Mouse (Mus musculus) 3T3-L1 (cell line): Measurements from ENCODE around the gene Flt4.
A peak's percentile ranks its signal among the peaks of the same experiment; 100 is the strongest.
"Not testable (repeated sequence)": the region's sequence is repeated elsewhere in the genome, so short reads cannot be mapped to it uniquely, and the experiment has no call there.

ENCODE experiments used
- DNase-seq: peaks from one replicate; pipeline ENCODE4 v3.0.0-alpha.2; 2015; ENCODE audit warnings: low read depth, low spot score

Flt4 gene

GRCm38 (mm10) chr11:49608938-49609867 lies at the start of gene Flt4:
Flt4 (plus strand) TSS chr11:49609263.
- DNase-seq, result not testable (repeated sequence)

DNA sequence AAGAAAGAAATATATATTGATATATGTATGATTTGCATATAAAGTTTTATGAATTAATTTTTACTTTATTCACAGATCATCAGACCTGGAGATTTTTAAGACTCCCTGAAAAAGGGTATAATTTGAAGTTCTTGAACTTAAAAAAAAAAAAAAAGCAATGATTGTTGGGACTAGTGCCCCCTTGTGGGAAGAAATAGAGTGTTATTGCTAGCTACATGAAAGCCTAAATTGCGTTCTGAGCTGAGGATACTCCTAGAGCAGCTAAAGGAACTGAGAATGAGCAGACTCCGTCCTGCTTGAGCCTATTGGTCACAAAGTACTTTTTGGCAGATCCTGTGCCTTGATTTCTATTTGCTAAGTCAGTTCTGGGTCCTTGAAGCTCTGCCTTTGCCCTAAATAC lies 34.0 kb upstream of the Flt4 start:
- DNase-seq, result peak; percentile 51

GRCm38 (mm10) chr11:49580452-49580851 lies 28.6 kb upstream of the Flt4 start:
- not testable (repeated sequence) for DNase-seq

DNA sequence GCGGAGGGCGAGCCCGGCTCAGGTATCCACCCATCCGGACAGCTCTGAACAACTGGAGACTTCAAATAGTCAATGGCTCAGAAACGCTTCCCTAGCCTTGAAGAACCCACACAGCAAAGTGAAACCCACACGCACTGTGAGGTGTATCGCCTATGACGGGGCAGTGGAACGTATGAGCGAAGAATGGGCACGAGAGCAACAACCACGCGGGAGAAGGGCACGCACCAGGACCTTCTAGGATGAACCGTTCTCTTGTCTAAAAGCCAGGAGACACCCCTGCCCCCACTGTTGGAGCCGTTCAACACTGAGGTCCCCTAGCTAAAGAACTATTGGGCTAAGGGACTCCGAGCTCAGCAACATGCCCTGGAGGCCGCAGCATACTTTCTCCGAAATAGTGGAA lies 18.9 kb upstream of the Flt4 start:
- DNase-seq, result no peak

GRCm38 (mm10) chr11:49597149-49597548 lies 11.9 kb upstream of the Flt4 start:
- not testable (repeated sequence) for DNase-seq

- not testable (repeated sequence) for DNase-seq
Measured at GRCm38 (mm10) chr11:49608306-49608705, 757 bp upstream of the Flt4 start.

DNA sequence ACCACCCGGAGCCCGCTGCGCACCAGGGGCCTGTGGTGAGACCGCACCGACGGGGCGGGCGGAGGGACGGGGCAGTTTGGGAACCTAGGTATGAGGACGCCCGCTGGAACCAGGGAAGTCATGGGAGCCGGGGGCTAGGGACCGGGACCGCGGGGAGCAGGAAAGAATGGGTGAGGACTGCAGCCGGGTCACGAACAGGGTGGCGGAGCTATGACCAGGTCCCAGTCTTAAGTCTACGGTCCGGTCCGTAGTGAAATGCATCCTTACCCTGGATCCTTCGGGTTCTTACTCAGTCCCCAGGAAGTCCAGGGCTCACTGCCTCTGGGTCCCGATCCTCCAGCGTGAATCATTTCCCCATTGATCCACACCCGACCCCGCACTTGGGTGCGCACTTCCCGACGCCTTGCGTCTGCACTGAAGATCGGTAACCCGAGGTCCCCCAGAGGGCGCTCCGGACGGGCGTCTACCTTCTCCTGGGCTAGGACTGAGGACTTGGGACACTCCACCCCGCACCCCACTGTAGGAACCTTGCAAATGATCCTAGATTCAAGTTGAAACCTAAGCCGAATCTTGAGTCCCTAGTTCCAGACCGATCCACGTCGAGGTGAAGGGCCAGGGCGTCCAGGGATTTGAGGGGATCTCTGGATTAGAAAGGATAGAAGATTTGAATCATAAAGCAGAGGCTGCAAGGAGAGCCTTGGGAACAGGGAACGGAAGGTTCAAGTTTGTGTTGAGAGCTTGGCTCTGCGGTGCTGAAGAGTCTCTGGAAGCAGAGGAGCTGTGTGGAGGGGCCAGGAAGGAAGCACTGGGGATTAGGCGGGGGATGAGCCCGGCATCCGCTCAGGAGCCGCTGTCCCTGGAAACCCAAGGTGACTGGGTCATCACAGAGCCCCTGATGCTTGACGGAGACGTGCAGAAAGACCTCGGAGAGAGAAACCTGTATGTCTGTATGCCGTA lies 1.1 kb downstream of the Flt4 start:
- DNase-seq, result not testable (repeated sequence)

- not testable (repeated sequence) for DNase-seq
Measured at GRCm38 (mm10) chr11:49611349-49611748, 2.3 kb downstream of the Flt4 start.

DNA sequence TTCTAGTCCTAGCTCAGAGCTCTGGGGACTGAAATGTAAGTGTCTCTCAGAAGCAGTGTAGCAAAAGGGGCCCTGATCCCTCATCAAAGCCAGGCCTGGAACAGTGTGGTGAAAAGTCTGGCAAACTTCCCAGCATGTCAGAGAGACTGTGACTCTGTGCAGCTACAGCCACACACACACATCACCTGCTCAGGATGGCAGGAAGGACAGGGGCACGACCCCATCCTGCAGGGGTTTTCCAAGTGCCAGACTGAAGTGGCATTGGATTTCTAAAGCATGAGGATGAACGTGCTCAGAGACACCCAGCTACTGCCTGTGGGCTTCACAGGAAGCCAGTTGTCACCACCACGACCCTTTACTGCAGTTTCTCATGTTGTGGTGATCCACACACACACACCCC lies 3.1 kb downstream of the Flt4 start:
- DNase-seq, result no peak

GRCm38 (mm10) chr11:49613349-49613748 lies 4.3 kb downstream of the Flt4 start:
- no peak for DNase-seq

GRCm38 (mm10) chr11:49615856-49616725 lies 7.0 kb downstream of the Flt4 start:
- DNase-seq, result peak; percentile 80

- no peak for DNase-seq
Measured at GRCm38 (mm10) chr11:49618476-49618875, 9.4 kb downstream of the Flt4 start.

DNA sequence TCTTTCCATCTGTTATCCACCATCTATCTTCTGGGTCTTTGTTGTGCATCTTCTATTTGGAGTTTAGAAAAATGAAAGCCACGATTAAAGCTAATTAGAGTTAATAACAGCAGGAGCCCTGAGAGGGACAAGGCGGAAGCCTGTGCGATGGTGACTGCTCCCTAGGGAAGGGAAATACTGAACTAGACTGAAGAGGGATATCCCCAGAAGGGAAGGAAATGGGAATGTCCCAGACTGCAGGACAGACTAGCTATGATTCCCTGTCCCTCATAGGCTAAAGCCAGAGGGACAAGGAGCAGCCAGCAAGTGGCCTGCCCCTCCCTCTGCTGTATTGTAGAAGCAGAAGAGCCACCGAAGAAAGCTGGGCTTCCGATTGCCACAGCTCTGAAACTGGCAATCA lies 12.9 kb downstream of the Flt4 start:
- no peak for DNase-seq

DNA sequence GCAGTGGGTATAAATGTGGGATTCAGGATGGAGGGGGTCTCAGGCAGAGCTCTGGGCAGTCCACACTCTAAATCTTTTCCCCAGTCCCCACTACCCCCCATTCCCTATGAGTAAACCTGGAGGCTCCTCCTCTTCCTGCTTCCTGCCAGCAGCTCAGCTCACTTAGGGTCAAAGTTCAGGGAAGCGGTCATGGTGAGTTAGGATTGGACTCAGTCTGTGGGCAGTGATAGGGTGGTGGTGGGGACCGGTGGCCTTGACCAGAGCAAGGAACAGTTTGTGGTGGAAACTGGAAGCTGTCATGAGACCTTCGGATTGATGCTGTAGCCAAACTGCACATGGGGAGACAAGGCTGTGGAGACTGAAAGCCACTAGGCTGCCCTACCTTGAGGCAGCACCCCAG lies 15.1 kb downstream of the Flt4 start:
- no peak for DNase-seq

DNA sequence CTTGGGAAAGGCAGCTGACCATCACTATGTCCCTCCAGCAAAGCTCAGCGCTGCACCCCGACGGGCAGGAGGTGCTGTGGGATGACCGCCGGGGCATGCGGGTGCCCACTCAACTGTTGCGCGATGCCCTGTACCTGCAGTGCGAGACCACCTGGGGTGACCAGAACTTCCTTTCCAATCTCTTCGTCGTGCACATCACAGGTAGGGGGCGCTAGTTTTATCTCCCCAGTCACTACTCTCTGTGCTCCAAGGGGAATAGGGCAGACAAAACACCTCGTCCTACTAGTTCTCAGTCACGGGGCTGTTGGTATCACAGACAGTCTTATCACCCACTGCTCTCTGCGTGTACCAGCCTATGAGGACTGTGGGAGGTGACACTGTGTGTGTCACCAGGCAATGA lies 16.8 kb downstream of the Flt4 start:
- no peak for DNase-seq

DNA sequence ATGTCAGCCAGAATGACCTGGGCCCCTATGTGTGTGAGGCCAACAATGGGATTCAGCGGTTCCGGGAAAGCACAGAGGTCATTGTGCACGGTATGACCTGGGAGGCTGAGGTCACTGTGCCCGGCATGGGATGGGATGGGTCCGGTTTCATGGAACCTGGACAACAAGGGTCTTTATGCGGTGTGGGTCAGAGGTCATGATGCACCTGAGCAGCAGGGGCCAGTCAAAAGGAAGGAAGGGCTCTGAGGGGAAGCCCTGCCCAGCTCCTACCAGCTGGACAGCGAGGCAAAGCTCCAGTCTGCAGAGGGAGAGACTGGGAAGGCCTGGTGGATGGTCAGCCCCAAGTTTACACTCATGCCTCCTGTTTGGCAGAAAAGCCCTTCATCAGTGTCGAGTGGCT lies 17.7 kb downstream of the Flt4 start:
- DNase-seq, result no peak

- peak; percentile 16 for DNase-seq
Measured at GRCm38 (mm10) chr11:49631154-49631553, 22.1 kb downstream of the Flt4 start.

- DNase-seq, result no peak
Measured at GRCm38 (mm10) chr11:49632256-49632655, 23.2 kb downstream of the Flt4 start.

- no peak for DNase-seq
Measured at GRCm38 (mm10) chr11:49634101-49634500, 25.0 kb downstream of the Flt4 start.

DNA sequence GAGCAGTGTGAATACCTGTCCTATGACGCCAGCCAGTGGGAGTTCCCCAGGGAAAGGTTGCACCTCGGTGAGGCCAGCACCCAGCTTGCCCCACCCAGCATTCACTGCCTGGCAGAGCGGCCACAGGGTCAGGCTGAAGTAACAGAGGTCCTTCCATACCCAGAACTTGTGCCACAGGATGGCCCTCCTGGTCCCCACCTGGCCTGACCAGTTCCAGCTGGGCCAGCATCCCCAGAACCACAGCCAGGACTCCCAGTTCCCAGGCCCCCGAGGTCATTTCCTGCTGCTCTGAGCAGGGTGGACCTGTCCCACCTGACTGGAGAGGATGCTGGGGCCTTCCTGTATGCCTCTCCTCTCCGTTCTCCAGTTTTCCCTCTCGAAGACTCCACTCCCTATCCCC lies 26.6 kb downstream of the Flt4 start:
- no peak for DNase-seq

GRCm38 (mm10) chr11:49636449-49636848 lies 27.4 kb downstream of the Flt4 start:
- DNase-seq, result no peak
